Mouse (Mus musculus) midbrain, embryonic 14.5 days (tissue): ENCODE measurements around the gene Soat2. TPM values are rescaled to one million over a fixed set of nuclear protein-coding genes. Genes with fewer than 3 reads are reported as not detected.

ENCODE experiments used
- ATAC-seq: fragments of 200-750 bp; cut with Nextera tagmentation; 2 replicates; pipeline ENCODE4 v1.8.0; 2017; ENCODE audit warnings: moderate number of reproducible peaks, moderate library complexity; ENCODE audit not compliant: low FRiP score, low TSS enrichment
- DNase-seq: peaks from one replicate; pipeline ENCODE4 v3.0.0-alpha.2; 2015
- H3K27ac ChIP-seq: fragments of 300-500 bp; sonication (generic); replicated peaks from 2 replicates; pipeline ENCODE4 v1.5.1; 2014; ENCODE audit warnings: mild to moderate bottlenecking, low read depth, low read length, moderate library complexity
- H3K27me3 ChIP-seq: fragments of 300-500 bp; sonication (generic); 2 replicates; pipeline ENCODE4 v1.6.1; 2014; ENCODE audit warnings: low read length, control low read depth, mixed read lengths; ENCODE audit not compliant: control insufficient read depth, insufficient read depth
- H3K36me3 ChIP-seq: fragments of 300-500 bp; sonication (generic); 2 replicates; pipeline ENCODE4 v1.6.1; 2014; ENCODE audit warnings: low read length, control low read depth; ENCODE audit not compliant: control insufficient read depth, insufficient read depth
- H3K4me1 ChIP-seq: fragments of 300-500 bp; sonication (generic); 2 replicates; pipeline ENCODE4 v1.6.1; 2014; ENCODE audit warnings: mild to moderate bottlenecking, antibody characterized with exemption, low read length, control low read depth; ENCODE audit not compliant: control insufficient read depth, insufficient read depth
- H3K4me2 ChIP-seq: fragments of 300-500 bp; sonication (generic); 2 replicates; pipeline ENCODE4 v1.6.1; 2014; ENCODE audit warnings: mild to moderate bottlenecking, low read length, moderate library complexity
- H3K4me3 ChIP-seq: fragments of 300-500 bp; sonication (generic); replicated peaks from 2 replicates; pipeline ENCODE4 v1.5.1; 2014; ENCODE audit warnings: low read depth, low read length
- H3K9ac ChIP-seq: fragments of 300-500 bp; sonication (generic); replicated peaks from 2 replicates; pipeline ENCODE4 v1.6.1; 2014; ENCODE audit warnings: mild to moderate bottlenecking, low read length, moderate library complexity
- H3K9me3 ChIP-seq: fragments of 300-500 bp; sonication (generic); 2 replicates; pipeline ENCODE4 v1.6.1; 2016; ENCODE audit warnings: low read length, control low read depth, mixed read lengths; ENCODE audit not compliant: control insufficient read depth
- WGBS: fragments of 180-500 bp; shearing (Covaris S2); extraction: QIAGEN DNeasy Blood & Tissue Kit; methylation state at CpG from one replicate; pipeline ENCODE4 v1.1.7; 2014; 5-methylcytosine and 5-hydroxymethylcytosine counted together
- polyA plus RNA-seq: library from polyadenylated mRNA; unstranded; fragments of >200 nt; fragmentation: Nextera tagmentation; extraction: Ambion mirVana; gene quantifications from 2 replicates; pipeline ENCODE4 v1.2.1, GENCODE M21; 2014

Soat2 gene
- polyA plus RNA-seq, 1 experiment from 2014 or later, result not detected

- DNase-seq (no peak), ATAC-seq (no peak)
- Histone ChIP-seq H3K4me2 (no peak overlapping the region), H3K27me3 (peaks cover 23% of the 10 kb centered on the region), H3K9ac (no peak overlapping the region), H3K27ac (no peak overlapping the region), H3K36me3 (no peaks in the 10 kb centered on the region), H3K9me3 (no peaks in the 10 kb centered on the region), H3K4me3 (no peak overlapping the region), H3K4me1 (0 out of 2 replicates have a peak, but pooled peaks cover 3% of the 10 kb centered on the region)
- 86% methylated on average over 5 of the region's 5 CpGs for WGBS
Measured at GRCm38 (mm10) chr15:102141120-102141519, 9.2 kb upstream of the Soat2 start.

- Histone ChIP-seq H3K9ac (no peak overlapping the region), H3K36me3 (no peaks in the 10 kb centered on the region), H3K9me3 (no peaks in the 10 kb centered on the region), H3K4me1 (0 out of 2 replicates have a peak, but pooled peaks cover 3% of the 10 kb centered on the region), H3K4me2 (no peak overlapping the region), H3K4me3 (no peak overlapping the region), H3K27me3 (peaks cover 23% of the 10 kb centered on the region), H3K27ac (no peak overlapping the region)
- 52% methylated on average over 23 of the region's 23 CpGs for WGBS
- ATAC-seq, result no peak
- no peak for DNase-seq
Measured at GRCm38 (mm10) chr15:102142914-102143912, 7.1 kb upstream of the Soat2 start.

DNA sequence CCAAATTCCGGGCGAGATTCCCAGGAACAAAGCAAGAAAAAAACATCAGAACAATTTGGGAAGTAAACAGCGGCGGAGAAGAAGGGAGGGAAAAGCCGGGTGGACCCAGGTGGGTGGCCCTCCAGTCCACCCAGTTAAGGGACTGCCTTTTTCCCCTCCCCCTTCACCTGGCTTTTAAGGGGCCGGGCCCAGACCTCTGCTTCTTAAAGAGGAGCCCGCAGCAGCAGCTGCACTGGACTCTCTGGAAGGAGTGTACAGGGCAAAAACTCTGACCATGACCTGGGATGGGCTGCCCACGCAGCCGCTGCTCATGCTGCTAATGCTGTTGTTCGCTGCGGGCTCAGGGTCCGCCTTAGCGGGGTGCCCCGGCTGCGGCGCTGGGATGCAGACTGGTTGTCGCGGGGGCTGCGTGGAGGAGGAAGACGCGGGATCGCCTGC, 6.0 kb upstream of the Soat2 start, which contains the start of gene Igfbp6:
Gene Igfbp6 (plus strand): TSS at position 89 of the 438 bp plus-strand sequence.
- WGBS, result 4% methylated on average over 22 of the region's 22 CpGs

GRCm38 (mm10) chr15:102144726-102145125, 5.6 kb upstream of the Soat2 start:
- Histone ChIP-seq H3K27ac (no peak overlapping the region), H3K36me3 (no peaks in the 10 kb centered on the region), H3K9ac (no peak overlapping the region), H3K4me2 (peak overlapping the region; percentile 19; the same call in 1 of the 2 replicates), H3K4me3 (no peak overlapping the region; the same call in 1 of the 2 replicates), H3K4me1 (0 out of 2 replicates have a peak, but pooled peaks cover 3% of the 10 kb centered on the region), H3K27me3 (peaks cover 23% of the 10 kb centered on the region), H3K9me3 (no peaks in the 10 kb centered on the region)
- no peak for DNase-seq
- 10% methylated on average over 19 of the region's 19 CpGs for WGBS
- ATAC-seq, result no peak

More for the DNA sequence above, 6.0 kb upstream of the Soat2 start, which contains the start of gene Igfbp6:
- H3K36me3 ChIP-seq, result no peaks in the 10 kb centered on the region
- no peak within 1 kb of the TSS for H3K27ac ChIP-seq
- no peaks in the 10 kb centered on the region for H3K9me3 ChIP-seq
- H3K4me1 ChIP-seq, result 0 out of 2 replicates have a peak, but pooled peaks cover 3% of the 10 kb centered on the region
- DNase-seq, result no peak
- no peak within 1 kb of the TSS; the same call in 1 of the 2 replicates for H3K4me3 ChIP-seq
- no peak within 1 kb of the TSS for H3K9ac ChIP-seq
- ATAC-seq, result no peak
- peak within 1 kb of the TSS; percentile 19; the same call in 1 of the 2 replicates for H3K4me2 ChIP-seq
- peaks cover 23% of the 10 kb centered on the region for H3K27me3 ChIP-seq

- Histone ChIP-seq H3K27ac (no peak overlapping the region), H3K9me3 (no peaks in the 10 kb centered on the region), H3K4me2 (no peak overlapping the region), H3K4me3 (no peak overlapping the region), H3K27me3 (peaks cover 23% of the 10 kb centered on the region), H3K36me3 (no peaks in the 10 kb centered on the region), H3K4me1 (0 out of 2 replicates have a peak, but pooled peaks cover 3% of the 10 kb centered on the region), H3K9ac (no peak overlapping the region)
- no peak for ATAC-seq
- DNase-seq, result no peak
- 92% methylated on average over 10 of the region's 10 CpGs for WGBS
Measured at GRCm38 (mm10) chr15:102145330-102145729, 5.0 kb upstream of the Soat2 start.

DNA sequence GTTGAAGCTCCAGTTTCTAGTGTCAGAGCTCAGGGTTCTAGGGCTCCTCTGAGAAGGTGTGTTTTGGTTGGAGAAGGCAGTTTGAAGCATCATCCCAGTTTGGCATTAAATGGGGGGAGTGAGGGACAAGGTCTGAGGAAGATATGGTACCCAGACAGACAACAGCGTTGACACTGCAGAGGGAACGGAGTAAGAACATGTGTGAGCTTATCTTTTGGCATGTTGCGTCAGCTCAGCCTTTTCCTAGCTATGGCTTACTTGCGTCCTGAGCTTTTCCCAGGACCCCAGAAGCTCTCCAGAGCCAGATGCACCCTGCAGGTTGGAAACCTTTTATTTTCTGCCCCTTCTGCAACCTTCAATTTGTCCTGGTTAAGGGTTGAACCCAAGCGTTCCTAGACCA, 4.2 kb upstream of the Soat2 start:
- no peak overlapping the region for H3K27ac ChIP-seq
- WGBS, result 91% methylated on average over 5 of the region's 5 CpGs
- no peak overlapping the region for H3K9ac ChIP-seq
- peaks cover 23% of the 10 kb centered on the region for H3K27me3 ChIP-seq
- no peaks in the 10 kb centered on the region for H3K9me3 ChIP-seq
- no peak overlapping the region for H3K4me3 ChIP-seq
- DNase-seq, result no peak
- H3K4me1 ChIP-seq, result 0 out of 2 replicates have a peak, but pooled peaks cover 3% of the 10 kb centered on the region
- H3K36me3 ChIP-seq, result no peaks in the 10 kb centered on the region
- ATAC-seq, result no peak
- H3K4me2 ChIP-seq, result no peak overlapping the region

DNA sequence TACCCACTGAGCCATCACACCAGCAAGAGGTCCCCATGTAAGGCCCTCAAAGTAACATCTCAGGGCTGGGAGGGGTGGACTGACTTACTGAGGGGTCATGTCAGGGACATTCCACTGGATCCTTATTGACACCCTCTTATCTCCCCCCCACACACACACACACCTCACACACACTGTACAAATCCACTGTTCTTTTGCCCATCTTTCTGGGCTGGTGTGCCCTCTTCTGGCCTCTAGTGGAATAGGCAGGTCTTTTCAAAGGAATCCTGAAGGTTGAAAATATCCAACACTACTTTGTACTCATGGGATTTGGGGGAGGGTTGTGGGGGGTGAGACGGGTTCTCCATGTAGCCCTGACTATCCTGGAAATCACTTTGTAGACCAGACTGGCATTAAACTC, 3.4 kb upstream of the Soat2 start:
- Histone ChIP-seq H3K9me3 (no peaks in the 10 kb centered on the region), H3K27me3 (peaks cover 23% of the 10 kb centered on the region), H3K9ac (no peak overlapping the region), H3K27ac (no peak overlapping the region), H3K4me2 (no peak overlapping the region), H3K4me1 (0 out of 2 replicates have a peak, but pooled peaks cover 3% of the 10 kb centered on the region), H3K36me3 (no peaks in the 10 kb centered on the region), H3K4me3 (no peak overlapping the region)
- peak; percentile 66 for DNase-seq
- 3% methylated on average over 1 of the region's 1 CpGs for WGBS
- ATAC-seq, result no peak

GRCm38 (mm10) chr15:102147674-102148402, 2.5 kb upstream of the Soat2 start:
- H3K36me3 ChIP-seq, result no peaks in the 10 kb centered on the region
- no peak overlapping the region for H3K9ac ChIP-seq
- ATAC-seq (no peak), DNase-seq (no peak)
- no peak overlapping the region for H3K4me3 ChIP-seq
- H3K4me1 ChIP-seq, result 0 out of 2 replicates have a peak, but pooled peaks cover 3% of the 10 kb centered on the region
- no peaks in the 10 kb centered on the region for H3K9me3 ChIP-seq
- no peak overlapping the region for H3K27ac ChIP-seq
- peaks cover 23% of the 10 kb centered on the region for H3K27me3 ChIP-seq
- H3K4me2 ChIP-seq, result no peak overlapping the region
- 73% methylated on average over 16 of the region's 16 CpGs for WGBS
